Mouse (Mus musculus) embryonic fibroblast, embryonic 13.5 days (primary cell): ENCODE results near the gene Sox18. TPM values are rescaled to one million over a fixed set of nuclear protein-coding genes. Genes with fewer than 3 reads are reported as not detected.

ENCODE experiments used
- H3K27ac ChIP-seq: 2 replicates; pipeline ENCODE4 v1.5.1; 2012; ENCODE audit warnings: low read length, control low read depth, inconsistent platforms; ENCODE audit not compliant: insufficient read depth
- H3K4me1 ChIP-seq: 2 replicates; pipeline ENCODE4 v1.6.1; 2011; ENCODE audit warnings: low read length; ENCODE audit not compliant: control insufficient read depth, insufficient read depth
- H3K4me3 ChIP-seq: 2 replicates; pipeline ENCODE4 v1.5.1; 2011; ENCODE audit warnings: mild to moderate bottlenecking, control low read depth, low read length; ENCODE audit not compliant: insufficient read depth
- CTCF ChIP-seq: IDR thresholded peaks from 2 replicates; pipeline ENCODE4 v1.5.1; 2011; ENCODE audit warnings: mild to moderate bottlenecking, control low read depth, low read length, moderate library complexity, borderline replicate concordance; ENCODE audit not compliant: insufficient read depth
- POLR2A ChIP-seq: IDR thresholded peaks from 2 replicates; pipeline ENCODE4 v1.6.1; 2011; ENCODE audit warnings: low read depth, mild to moderate bottlenecking, control low read depth, low read length, moderate library complexity
- polyA plus RNA-seq: library from polyadenylated mRNA; stranded (reverse); fragments of >200 nt; gene quantifications from 2 replicates; pipeline ENCODE4 v1.2.4, GENCODE M21; 2011; ENCODE audit warnings: low read depth; ENCODE audit not compliant: missing spikeins, insufficient read length

Gene Sox18
- polyA plus RNA-seq, 1 experiment = not detected

DNA sequence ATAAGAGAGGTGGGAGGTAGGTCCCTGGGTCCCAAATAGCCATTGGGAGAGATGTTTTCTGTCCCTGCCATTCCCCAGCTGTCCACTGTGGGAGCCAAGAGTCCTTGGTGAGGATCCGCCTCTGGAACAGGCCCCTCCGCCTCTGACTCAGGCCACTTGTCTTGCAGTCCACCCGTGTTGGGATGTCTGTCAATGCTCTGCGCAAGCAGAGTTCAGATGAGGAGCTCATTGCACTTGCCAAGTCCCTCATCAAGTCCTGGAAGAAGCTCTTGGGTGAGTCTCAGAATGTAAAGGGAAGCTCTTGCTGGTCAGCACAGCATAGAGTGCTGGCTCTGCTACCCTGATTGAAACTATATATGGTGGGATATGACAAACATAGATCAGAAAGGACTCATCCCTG is 11.9 kb upstream of the Sox18 start:
- no peak overlapping the region for H3K4me3 ChIP-seq
- H3K27ac ChIP-seq = no peak overlapping the region
- TF ChIP-seq POLR2A (no peak), CTCF (no peak)

DNA sequence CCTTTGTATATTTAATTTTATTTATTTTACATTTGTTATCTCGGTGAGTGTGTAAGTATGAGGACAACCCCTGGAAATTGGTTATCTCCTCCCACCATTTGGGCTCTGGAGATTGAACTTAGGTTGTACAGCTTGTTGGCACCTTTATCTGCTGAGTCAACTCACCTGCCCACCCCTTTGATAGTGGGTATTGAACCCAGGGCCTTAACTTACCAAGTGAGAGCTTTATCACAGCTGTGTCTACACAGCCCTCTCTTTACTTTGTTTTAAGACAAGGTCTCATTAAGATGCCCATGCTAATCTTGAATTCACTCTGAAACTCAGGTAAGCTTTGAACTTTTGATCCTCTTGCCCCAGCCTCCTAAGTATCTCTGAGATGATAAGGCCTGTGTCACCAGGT is 10.5 kb upstream of the Sox18 start:
- no peaks in the 10 kb centered on the region for H3K4me1 ChIP-seq
- no peak for TF ChIP-seq POLR2A
- TF ChIP-seq CTCF = no peak
- H3K4me3 ChIP-seq = no peak overlapping the region
- no peak overlapping the region for H3K27ac ChIP-seq

More for the DNA sequence above, 11.9 kb upstream of the Sox18 start:
- H3K4me1 ChIP-seq = no peaks in the 10 kb centered on the region

DNA sequence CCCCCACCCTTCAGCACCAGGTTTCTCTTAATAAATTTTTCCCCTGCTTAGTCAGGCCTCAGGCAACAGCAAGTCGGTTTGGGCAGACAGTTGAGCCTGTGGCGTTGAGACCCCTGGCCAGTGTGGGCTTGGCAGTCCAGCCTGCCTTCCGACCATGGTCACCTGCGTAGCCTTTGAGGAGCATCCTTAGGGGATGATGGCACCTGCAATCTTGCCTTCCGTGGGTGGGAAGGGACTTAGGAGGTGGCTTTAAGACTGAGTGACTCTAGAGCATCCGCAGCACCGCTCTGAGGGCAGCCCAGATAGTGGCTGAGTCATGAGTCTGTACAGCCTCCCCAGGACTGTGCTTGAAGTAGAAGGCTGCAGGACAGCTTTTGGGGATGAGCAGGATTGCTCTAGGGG is 9.3 kb upstream of the Sox18 start:
- peak overlapping the region; percentile 54 for H3K4me3 ChIP-seq
- no peak overlapping the region for H3K27ac ChIP-seq
- no peaks in the 10 kb centered on the region for H3K4me1 ChIP-seq
- TF ChIP-seq CTCF = no peak
- TF ChIP-seq POLR2A = peak; percentile 46; the same call in 1 of the 2 replicates

DNA sequence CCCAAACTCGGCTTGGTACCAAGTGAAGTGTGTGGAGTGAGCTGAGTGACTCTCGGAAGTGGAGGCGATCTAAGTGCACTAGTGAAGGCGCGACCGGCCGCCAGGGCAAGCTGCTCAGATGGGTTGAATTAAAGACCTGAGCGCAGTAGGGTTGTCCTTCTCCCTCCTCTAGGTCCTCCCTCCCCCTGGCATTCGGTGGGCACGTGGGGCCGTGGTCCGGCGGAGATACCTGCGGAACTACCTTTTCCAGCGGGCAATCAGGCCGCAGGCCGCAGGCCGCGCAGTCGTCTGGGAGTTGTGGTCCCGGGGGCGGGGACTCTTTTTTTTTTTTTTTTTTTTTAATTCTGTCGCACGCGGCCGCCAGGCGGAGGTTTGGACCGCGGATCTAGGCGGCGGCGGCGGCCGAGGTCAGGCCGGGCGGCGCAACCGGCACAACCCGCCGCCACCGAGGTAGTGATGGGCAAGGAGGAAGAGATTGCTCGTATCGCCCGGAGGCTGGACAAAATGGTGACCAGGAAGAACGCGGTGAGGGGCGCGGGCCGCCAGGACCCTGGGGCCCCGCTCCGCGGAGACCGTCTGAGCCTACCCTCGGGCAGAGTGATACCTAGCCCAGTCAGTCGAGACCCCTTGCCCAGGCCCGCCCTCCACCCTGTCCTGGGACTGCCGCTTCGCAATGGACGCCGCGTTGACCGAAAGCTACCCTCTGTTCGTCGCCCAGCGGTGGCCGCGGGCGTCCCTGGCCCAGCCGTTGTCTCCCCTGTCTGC is 8.7 kb upstream of the Sox18 start, which contains the start of gene Tcea2:
TSS of gene Tcea2 (plus strand) at position 360 of the 765 bp plus-strand sequence.
- Histone ChIP-seq H3K4me3 (peak within 1 kb of the TSS; percentile 54), H3K27ac (no peak within 1 kb of the TSS), H3K4me1 (no peaks in the 10 kb centered on the region)
- TF ChIP-seq CTCF (no peak), POLR2A (peak; percentile 52)

DNA sequence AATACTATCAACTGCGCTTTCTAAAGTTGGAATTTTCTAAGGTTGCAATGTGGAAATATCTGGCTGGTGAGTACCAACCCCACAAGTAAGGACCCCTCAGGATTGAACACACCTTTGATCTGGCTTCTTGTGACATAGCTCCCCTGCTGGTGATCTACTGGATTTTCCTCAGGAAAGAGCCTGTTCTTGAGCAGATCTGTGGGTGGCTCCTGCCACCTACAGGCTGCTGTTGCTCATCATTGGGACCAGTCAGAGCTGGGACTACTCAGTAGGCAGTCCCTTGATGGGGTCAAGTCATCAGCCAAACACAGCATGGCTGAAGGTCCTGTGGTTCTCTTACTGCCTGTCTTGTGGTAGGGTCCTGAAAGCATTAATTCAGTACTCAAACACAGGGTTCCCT is 7.3 kb upstream of the Sox18 start:
- no peaks in the 10 kb centered on the region for H3K4me1 ChIP-seq
- H3K4me3 ChIP-seq = no peak overlapping the region
- TF ChIP-seq CTCF = peak; percentile 74
- TF ChIP-seq POLR2A = no peak
- H3K27ac ChIP-seq = no peak overlapping the region

DNA sequence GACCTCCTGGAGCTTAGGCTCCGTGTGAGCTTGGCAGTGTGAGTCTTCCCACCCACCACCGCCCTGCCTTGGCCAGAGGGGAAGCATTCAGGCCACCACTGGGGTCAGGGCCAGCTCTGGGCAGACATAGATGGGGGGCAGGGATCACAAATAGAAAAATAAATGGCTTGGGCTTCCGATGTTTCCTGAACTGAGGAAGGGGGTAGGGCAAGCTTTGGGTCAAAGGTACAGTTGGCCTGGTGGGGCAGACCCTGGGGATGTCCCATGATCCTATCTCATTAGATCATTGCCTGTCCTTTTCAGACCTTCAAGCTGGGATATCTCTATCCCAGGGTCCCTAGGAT is 6.3 kb upstream of the Sox18 start:
- H3K27ac ChIP-seq = no peak overlapping the region
- H3K4me3 ChIP-seq = no peak overlapping the region
- TF ChIP-seq CTCF (no peak), POLR2A (no peak)
- H3K4me1 ChIP-seq = no peaks in the 10 kb centered on the region

DNA sequence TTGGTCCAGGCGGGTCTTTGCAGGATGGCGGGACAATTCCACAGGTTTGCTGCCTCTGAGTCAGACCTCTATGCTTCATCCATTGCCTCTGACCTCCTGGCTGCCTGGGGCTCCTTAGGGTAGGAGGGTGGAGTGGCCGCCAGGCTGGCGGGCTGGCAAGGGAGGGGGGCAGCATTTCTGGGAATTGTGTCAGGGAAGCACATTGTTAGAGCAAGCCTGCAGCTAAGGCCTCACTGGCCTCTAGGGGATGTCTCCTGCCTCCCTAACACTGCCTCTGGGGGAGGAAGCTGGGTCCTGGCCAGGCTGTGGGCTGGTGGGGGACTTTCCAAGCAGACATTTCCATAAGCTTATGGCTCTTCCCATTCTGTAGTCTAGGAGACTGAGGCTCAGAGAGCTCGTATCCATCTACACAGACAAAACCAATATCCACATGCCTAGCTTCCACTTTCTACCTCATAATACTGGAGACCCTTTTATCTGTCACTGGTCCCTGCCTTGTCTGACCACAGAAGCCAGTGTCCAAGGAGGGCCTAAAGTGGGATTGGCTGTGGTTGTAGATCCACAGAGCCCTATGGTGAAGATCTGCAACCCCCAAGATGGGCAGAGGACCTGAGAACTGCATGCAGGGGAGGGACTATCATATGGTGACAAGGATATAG is 5.8 kb upstream of the Sox18 start:
- TF ChIP-seq POLR2A (no peak), CTCF (no peak)
- H3K4me3 ChIP-seq = no peak overlapping the region
- H3K4me1 ChIP-seq = no peaks in the 10 kb centered on the region
- H3K27ac ChIP-seq = no peak overlapping the region

DNA sequence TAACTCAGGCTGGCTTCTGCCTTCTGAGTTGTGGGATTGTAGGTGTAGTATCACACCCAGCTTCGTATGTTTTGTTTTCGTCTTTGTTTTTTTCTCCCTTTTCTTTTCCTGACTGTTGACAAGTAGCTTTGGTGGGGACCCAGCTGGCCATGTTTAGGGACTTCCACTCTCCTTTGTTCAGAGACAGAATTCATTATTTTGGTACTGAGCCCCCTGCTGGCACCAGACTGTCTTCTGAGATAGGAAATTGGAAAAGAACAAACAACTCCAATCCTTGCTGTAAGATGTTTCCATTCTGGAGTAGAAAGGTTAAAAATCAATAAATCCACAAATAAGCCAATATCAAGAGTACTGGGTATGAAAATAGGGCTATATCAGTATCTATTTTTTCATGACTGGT is 5.0 kb upstream of the Sox18 start:
- TF ChIP-seq CTCF = no peak
- no peak for TF ChIP-seq POLR2A
- Histone ChIP-seq H3K4me3 (no peak overlapping the region), H3K4me1 (no peaks in the 10 kb centered on the region), H3K27ac (no peak overlapping the region)

DNA sequence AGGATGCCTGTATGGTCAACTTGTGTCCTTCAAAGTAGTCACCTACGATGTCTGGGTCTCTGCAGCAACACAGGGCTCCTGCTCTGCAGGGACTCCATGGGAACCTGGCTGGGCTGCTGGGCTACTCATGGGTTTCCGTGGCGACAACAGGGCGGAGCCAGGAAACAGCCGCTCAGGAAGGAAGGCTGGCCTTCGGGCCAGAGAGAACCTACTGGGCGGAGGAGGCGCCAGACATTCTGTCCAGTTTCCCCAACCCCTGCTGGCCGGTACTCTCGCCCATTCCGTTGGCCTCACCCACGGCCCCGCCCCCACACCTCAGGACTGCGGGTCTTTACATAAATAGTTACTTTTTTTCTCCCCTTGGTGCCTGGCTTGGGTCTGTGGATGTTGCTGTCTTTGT is 4.0 kb upstream of the Sox18 start:
- H3K4me3 ChIP-seq = no peak overlapping the region
- TF ChIP-seq CTCF (no peak), POLR2A (no peak)
- no peak overlapping the region for H3K27ac ChIP-seq
- no peaks in the 10 kb centered on the region for H3K4me1 ChIP-seq

DNA sequence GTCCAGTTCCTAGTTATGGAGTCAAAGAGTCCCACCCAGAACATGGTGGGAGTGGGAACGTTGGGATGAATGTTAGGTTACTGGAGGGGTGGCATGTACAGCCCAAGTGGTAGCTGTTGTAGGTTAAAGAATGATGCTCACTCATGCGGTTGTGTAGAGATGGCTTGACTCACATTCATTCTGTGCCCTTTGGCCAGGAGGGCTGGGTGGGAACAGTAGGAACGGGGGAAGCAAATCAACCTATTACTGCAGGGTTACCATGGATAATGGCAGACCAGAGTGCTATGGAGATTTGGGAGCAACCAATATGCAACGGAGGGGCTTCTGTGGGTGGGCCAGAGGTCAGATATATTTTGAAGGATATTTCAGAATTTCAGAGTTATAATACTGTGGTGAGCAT is 3.5 kb upstream of the Sox18 start:
- H3K27ac ChIP-seq = no peak overlapping the region
- H3K4me3 ChIP-seq = no peak overlapping the region
- TF ChIP-seq POLR2A (no peak), CTCF (no peak)
- no peaks in the 10 kb centered on the region for H3K4me1 ChIP-seq
